In the genomic region with DNA sequence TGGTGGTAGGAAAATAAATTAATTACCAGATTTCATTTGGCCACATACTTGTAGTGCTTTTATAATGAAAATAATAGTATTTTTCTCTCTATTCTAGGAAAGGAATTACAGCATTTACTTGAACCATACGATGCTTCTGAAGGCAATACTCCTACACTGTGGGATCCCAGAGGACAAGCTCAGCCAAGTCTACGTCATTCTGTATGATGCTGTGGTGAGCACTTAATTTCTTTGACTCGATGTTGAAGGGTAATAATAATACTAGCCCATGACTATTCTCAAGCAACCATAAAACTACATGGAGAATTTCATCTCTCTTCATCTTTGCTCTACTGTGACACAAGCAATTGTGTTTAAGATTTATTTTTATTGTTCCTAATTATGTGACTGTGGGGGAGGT, we compare ENCODE assay signal across 9 mouse cellular contexts.
"Had no signal": no experiment of that assay in that cellular context is flagged by ENCODE, and none has a peak within 500 bp of the region (broad histone marks: within the 10 kb centered on the region; RNA-seq: fewer than 3 reads in every experiment).

No protein-coding gene starts in this region.

- H3K4me3 ChIP-seq: limb, embryonic 12.5 days; myocyte had no signal

- H3K27me3 ChIP-seq: limb, embryonic 12.5 days had no signal

- H3K4me2 ChIP-seq: limb, embryonic 12.5 days had no signal

- H3K9ac ChIP-seq: limb, embryonic 12.5 days; liver, embryonic 14.5 days had no signal

- H3K27ac ChIP-seq: limb, embryonic 12.5 days; liver, embryonic 14.5 days; stomach, postnatal 0 days had no signal

- ATAC-seq: intestine, postnatal 0 days had no signal

- DNase-seq: kidney, adult 8-10 months; kidney, postnatal 25 days; lung, adult 18-20 months; thymus, postnatal 4 days had no signal

- H3K9me3 ChIP-seq: limb, embryonic 12.5 days had no signal
